Mouse (Mus musculus): Measurements from ENCODE around the gene Rabgap1l. TPM values are rescaled to one million over a fixed set of nuclear protein-coding genes. Genes with fewer than 3 reads are reported as not detected.

Rabgap1l gene
- total and polyA plus RNA-seq, 3 experiments: 19.0 to 68.4 (median 67.6) TPM

DNA sequence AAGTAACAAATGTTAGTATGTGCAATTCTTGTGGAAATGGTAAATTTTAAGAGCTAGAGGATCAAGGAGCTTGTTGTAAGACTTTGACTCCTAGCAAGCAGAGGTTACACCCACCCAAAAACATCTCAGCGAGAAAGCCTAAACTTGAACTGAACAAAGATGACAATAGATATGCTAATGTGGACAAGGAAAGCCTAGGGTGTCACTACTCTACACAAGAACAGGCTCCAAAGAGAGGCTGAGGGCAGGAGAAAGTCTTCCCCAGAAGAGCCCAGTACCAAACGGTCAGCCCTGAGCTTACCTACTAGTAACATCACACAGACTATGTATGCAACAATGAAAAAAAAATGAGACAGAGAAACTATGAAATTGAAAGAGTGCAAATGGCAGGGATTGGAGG is 583.2 kb downstream of the Rabgap1l start:
- TF ChIP-seq POLR2A (IDR thresholded peaks at IDR 0.05; ENCODE audit: insufficient read depth, low read depth, low read length) (no peak), CTCF (IDR thresholded peaks at IDR 0.05) (no peak), EP300 (IDR thresholded peaks at IDR 0.05; ENCODE audit: insufficient read depth, low read depth, low read length) (no peak)
- Histone ChIP-seq H3K4me1 (ENCODE audit: control insufficient read depth, insufficient read depth, low read length) (peaks cover 3% of the 10 kb centered on the region), H3K36me3 (ENCODE audit: control insufficient read depth, insufficient read depth, low read length) (peaks cover 7% of the 10 kb centered on the region), H3K27me3 (ENCODE audit: control insufficient read depth, insufficient read depth, low read length) (no peaks in the 10 kb centered on the region), H3K4me3 (no peak overlapping the region), H3K9ac (ENCODE audit: low read depth, low read length) (no peak overlapping the region), H3K79me2 (replicated peaks; ENCODE audit: control insufficient read depth, insufficient read depth, low read length) (0 out of 2 replicates have a peak, but pooled peaks cover 2% of the 10 kb centered on the region), H3K27ac (no peak overlapping the region)
- WGBS: 82% methylated on average over 2 of the region's 2 CpGs
- intact Hi-C loops (cut with DNase I): loop anchor here (5.0 to 10.0 kb wide), 3 partner anchors 825 to 1667 kb away; partner anchors contain the start of genes Klhl20, Suco and Zbtb37
- DNase-seq: no peak

DNA sequence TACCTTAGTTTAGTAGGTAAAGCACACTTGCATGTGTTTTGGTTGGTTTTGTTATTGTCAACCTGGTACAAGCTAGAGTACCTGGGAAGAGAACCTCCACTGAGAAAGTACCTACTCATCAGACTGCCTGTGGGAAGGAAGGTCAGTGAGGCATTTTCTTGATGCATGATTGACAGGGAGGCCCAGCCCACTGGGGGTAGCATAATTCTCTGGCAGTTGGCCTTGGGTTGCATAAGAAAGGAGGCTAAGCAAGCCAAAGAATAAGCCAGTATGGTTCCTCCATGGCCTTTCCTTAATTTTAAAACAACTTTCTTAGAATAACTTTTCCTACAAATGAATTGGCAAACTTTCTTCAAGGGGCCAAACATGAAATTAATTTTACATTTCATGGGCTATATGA is 587.5 kb downstream of the Rabgap1l start:
- Histone ChIP-seq H3K9ac (ENCODE audit: low read depth, low read length) (no peak overlapping the region), H3K4me1 (ENCODE audit: control insufficient read depth, insufficient read depth, low read length) (no peaks in the 10 kb centered on the region), H3K27me3 (ENCODE audit: control insufficient read depth, insufficient read depth, low read length) (no peaks in the 10 kb centered on the region), H3K27ac (no peak overlapping the region), H3K79me2 (replicated peaks; ENCODE audit: control insufficient read depth, insufficient read depth, low read length) (0 out of 2 replicates have a peak, but pooled peaks cover 2% of the 10 kb centered on the region), H3K4me3 (no peak overlapping the region), H3K36me3 (ENCODE audit: control insufficient read depth, insufficient read depth, low read length) (peaks cover 3% of the 10 kb centered on the region; the same call in 1 of the 2 replicates)
- TF ChIP-seq CTCF (IDR thresholded peaks at IDR 0.05) (no peak), POLR2A (IDR thresholded peaks at IDR 0.05; ENCODE audit: insufficient read depth, low read depth, low read length) (no peak), EP300 (IDR thresholded peaks at IDR 0.05; ENCODE audit: insufficient read depth, low read depth, low read length) (no peak)
- DNase-seq: no peak
- intact Hi-C loops (cut with DNase I): no loop called here

DNA sequence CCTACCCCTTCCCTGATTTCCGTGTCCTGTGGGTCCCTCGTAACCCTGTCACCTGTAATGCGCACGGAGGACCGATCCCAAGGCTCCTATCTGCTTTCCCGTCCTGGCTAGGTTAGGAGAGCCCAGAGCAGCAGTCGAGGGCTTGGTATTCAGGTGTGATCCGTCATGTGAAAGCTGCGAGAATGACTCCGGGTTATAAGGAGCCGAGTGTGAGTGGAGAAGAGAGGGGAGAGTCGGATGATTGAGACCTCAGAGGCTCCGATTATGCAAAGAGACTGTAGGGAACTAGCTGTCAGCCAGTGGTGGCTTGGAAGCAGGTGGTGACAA is 597.7 kb downstream of the Rabgap1l start:
- TF ChIP-seq EP300 (IDR thresholded peaks at IDR 0.05; ENCODE audit: insufficient read depth, low read depth, low read length): no peak
- no peak for TF ChIP-seq POLR2A (IDR thresholded peaks at IDR 0.05; ENCODE audit: insufficient read depth, low read depth, low read length)
- no peak for TF ChIP-seq CTCF (IDR thresholded peaks at IDR 0.05)
- intact Hi-C loops (cut with DNase I): no loop called here
- peak overlapping the region; percentile 77 for H3K27ac ChIP-seq
- H3K4me3 ChIP-seq: peak overlapping the region; percentile 81
- no peak for DNase-seq
- no peaks in the 10 kb centered on the region for H3K79me2 ChIP-seq (replicated peaks; ENCODE audit: control insufficient read depth, insufficient read depth, low read length)
- H3K27me3 ChIP-seq (ENCODE audit: control insufficient read depth, insufficient read depth, low read length): no peaks in the 10 kb centered on the region
- peak overlapping the region; percentile 92 for H3K9ac ChIP-seq (ENCODE audit: low read depth, low read length)
- H3K4me1 ChIP-seq (ENCODE audit: control insufficient read depth, insufficient read depth, low read length): peaks cover 1% of the 10 kb centered on the region
- WGBS: 0% methylated on average over 13 of the region's 13 CpGs
- peaks cover 3% of the 10 kb centered on the region; the same call in 1 of the 2 replicates for H3K36me3 ChIP-seq (ENCODE audit: control insufficient read depth, insufficient read depth, low read length)

DNA sequence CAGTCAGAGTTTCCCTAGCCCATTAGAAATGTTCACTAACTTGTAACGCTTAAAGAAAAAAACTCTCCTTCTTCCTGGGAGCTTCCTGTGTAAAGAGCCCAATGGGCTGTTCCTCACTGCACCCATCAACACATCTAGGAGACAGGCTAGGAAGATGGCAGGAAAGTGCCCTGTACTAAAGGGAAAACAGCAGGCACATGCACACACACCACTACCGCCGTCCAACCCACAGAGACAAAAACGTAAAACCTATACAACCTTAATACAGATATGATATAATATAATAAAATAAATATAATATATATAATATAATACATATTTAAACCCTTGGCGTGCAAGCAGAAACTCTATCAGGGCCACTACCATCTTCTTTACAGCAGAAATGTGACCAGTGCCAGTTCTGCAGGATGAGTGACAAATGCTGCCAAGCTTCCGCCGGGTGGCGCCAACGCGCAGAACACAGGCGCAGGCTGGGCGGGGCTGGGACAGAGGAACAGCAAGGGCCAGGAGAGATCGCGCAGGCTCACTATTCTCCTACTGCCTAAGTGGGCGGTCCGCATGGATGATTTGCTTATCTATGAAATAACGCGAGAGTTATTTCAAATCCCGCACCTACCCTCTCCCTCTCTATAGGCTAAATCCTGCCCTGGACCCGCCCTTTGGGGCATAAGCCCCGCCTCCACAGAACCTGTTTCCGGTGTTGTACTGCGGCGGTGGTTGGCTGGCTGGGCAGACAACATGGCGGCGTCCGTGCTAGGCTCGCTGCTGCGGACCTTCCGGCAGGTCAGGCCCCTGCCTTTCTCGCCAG is 598.3 kb downstream of the Rabgap1l start, which contains the start of gene Mrps14:
Gene Mrps14, plus strand, starts transcription at position 687 of the 808 bp plus-strand sequence.
- intact Hi-C loops (cut with DNase I): loop anchor here (1.0 kb wide), 1 partner anchor 19 kb away; no protein-coding TSS in a partner anchor
- Histone ChIP-seq H3K9ac (ENCODE audit: low read depth, low read length) (peak within 1 kb of the TSS; percentile 92), H3K27ac (peak within 1 kb of the TSS; percentile 77), H3K79me2 (replicated peaks; ENCODE audit: control insufficient read depth, insufficient read depth, low read length) (no peaks in the 10 kb centered on the region), H3K27me3 (ENCODE audit: control insufficient read depth, insufficient read depth, low read length) (no peaks in the 10 kb centered on the region), H3K4me1 (ENCODE audit: control insufficient read depth, insufficient read depth, low read length) (peaks cover 1% of the 10 kb centered on the region), H3K36me3 (ENCODE audit: control insufficient read depth, insufficient read depth, low read length) (peaks cover 3% of the 10 kb centered on the region; the same call in 1 of the 2 replicates), H3K4me3 (peak within 1 kb of the TSS; percentile 81)
- peak; percentile 98 for DNase-seq
- WGBS: 6% methylated on average over 31 of the region's 31 CpGs
- TF ChIP-seq CTCF (IDR thresholded peaks at IDR 0.05): peak; percentile 90
- TF ChIP-seq POLR2A (IDR thresholded peaks at IDR 0.05; ENCODE audit: insufficient read depth, low read depth, low read length): peak; percentile 84
- TF ChIP-seq EP300 (IDR thresholded peaks at IDR 0.05; ENCODE audit: insufficient read depth, low read depth, low read length): peak; percentile 68

DNA sequence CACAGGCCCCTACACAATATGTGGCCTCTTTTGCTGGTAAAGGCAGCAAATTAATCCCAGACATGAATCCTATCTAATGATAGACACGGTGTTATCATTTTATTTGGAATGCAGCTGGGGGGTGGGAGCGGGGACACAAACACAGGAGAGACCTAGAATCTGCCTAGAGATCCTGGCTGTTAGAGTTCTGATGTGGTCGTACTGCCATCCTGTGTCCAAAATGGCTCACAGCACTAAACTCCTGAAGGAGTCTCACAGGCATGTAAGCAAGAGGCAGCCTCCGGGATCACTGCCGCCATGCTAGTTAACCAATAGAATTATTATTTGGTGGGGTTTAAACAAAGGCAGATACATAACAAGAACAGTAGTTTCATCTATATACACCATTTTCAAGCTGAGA is 608.5 kb downstream of the Rabgap1l start:
- intact Hi-C loops (cut with DNase I): loop anchor here (10.0 kb wide), 1 partner anchor 270 kb away; no protein-coding TSS in a partner anchor
- Histone ChIP-seq H3K4me1 (ENCODE audit: control insufficient read depth, insufficient read depth, low read length) (no peaks in the 10 kb centered on the region), H3K27me3 (ENCODE audit: control insufficient read depth, insufficient read depth, low read length) (no peaks in the 10 kb centered on the region), H3K36me3 (ENCODE audit: control insufficient read depth, insufficient read depth, low read length) (no peaks in the 10 kb centered on the region), H3K9ac (ENCODE audit: low read depth, low read length) (no peak overlapping the region), H3K4me3 (no peak overlapping the region), H3K27ac (no peak overlapping the region), H3K79me2 (replicated peaks; ENCODE audit: control insufficient read depth, insufficient read depth, low read length) (no peaks in the 10 kb centered on the region)
- 11% methylated on average over 5 of the region's 5 CpGs for WGBS
- TF ChIP-seq POLR2A (IDR thresholded peaks at IDR 0.05; ENCODE audit: insufficient read depth, low read depth, low read length) (no peak), CTCF (IDR thresholded peaks at IDR 0.05) (peak; percentile 59), EP300 (IDR thresholded peaks at IDR 0.05; ENCODE audit: insufficient read depth, low read depth, low read length) (no peak)
- peak in 1 of 2 experiments; percentile 21 for DNase-seq

DNA sequence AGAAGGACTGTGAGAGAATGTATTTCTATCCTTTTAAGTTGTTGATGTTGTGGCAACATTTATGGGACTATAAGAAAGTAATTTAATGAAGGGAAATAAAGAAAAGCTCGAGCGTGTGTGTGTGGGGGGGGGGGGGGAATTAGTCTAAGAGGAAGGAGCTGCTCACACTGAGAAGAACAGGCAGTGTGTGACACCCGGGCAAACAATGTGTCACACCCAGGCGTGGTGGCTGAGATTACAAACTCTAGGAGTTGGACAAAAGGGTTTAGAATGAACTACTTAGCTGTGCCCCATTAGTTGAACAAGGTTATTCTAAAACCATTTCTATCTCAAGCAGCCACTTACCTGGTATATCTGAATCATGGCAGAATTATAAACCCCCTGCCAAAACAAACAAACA is 611.8 kb downstream of the Rabgap1l start:
- intact Hi-C loops (cut with DNase I): loop anchor here (10.0 kb wide), 1 partner anchor 266 kb away; no protein-coding TSS in a partner anchor
- no peaks in the 10 kb centered on the region for H3K4me1 ChIP-seq (ENCODE audit: control insufficient read depth, insufficient read depth, low read length)
- DNase-seq: no peak
- no peak overlapping the region for H3K4me3 ChIP-seq
- no peaks in the 10 kb centered on the region for H3K36me3 ChIP-seq (ENCODE audit: control insufficient read depth, insufficient read depth, low read length)
- no peaks in the 10 kb centered on the region for H3K27me3 ChIP-seq (ENCODE audit: control insufficient read depth, insufficient read depth, low read length)
- H3K9ac ChIP-seq (ENCODE audit: low read depth, low read length): no peak overlapping the region
- TF ChIP-seq EP300 (IDR thresholded peaks at IDR 0.05; ENCODE audit: insufficient read depth, low read depth, low read length): no peak
- no peak for TF ChIP-seq CTCF (IDR thresholded peaks at IDR 0.05)
- no peak for TF ChIP-seq POLR2A (IDR thresholded peaks at IDR 0.05; ENCODE audit: insufficient read depth, low read depth, low read length)
- 34% methylated on average over 4 of the region's 4 CpGs for WGBS
- no peaks in the 10 kb centered on the region for H3K79me2 ChIP-seq (replicated peaks; ENCODE audit: control insufficient read depth, insufficient read depth, low read length)
- no peak overlapping the region for H3K27ac ChIP-seq
